Mouse (Mus musculus): Measurements from ENCODE around the gene Olfm3.

Olfm3 gene

GRCm38 (mm10) chr3:115080428-115081181 lies 176.7 kb downstream of the Olfm3 start:
- DNase-seq, result peak; percentile 76 to 77

DNA sequence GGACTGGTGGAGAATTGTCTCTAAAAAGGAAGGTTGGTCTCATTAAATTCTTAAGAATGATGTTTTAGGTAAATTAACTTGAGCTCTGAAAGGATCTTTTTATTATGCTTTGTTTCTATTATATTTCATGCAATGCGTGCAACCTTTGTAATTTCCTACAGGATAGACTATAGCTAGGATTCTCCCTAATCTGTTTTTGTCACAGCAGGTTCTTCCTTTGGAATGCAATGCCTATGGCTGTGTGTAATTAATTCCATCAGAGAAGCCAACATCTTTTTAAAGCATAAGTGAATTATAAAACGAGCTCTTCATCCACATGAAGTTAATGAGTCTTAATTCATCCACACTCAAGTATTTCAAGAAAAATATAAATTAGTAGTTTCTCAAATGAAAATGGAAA lies 177.5 kb downstream of the Olfm3 start:
- DNase-seq, result no peak

- DNase-seq, result no peak
These were observed 179.1 kb downstream of the Olfm3 start for GRCm38 (mm10) chr3:115082947-115083346.

DNA sequence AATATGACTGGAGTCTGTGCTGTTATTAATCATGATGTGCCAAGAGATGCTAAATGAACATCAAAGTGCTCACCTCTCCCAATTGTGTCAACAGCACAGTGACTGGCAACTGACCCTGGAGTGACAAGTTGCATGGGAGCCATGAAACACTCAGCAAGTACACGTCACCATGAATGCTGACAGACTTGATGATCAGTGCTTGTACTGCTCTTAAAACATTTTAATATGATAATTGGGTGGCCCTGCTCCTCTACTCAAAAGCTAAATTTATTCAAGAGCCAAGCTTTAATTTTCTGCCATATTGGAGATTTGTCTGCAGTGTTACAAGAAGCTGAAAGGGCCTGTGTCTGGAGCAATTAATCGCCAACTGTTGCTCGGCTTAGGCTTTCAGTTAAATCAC lies 184.4 kb downstream of the Olfm3 start:
- DNase-seq, result no peak

GRCm38 (mm10) chr3:115090670-115091069 lies 186.8 kb downstream of the Olfm3 start:
- DNase-seq, result no peak

DNA sequence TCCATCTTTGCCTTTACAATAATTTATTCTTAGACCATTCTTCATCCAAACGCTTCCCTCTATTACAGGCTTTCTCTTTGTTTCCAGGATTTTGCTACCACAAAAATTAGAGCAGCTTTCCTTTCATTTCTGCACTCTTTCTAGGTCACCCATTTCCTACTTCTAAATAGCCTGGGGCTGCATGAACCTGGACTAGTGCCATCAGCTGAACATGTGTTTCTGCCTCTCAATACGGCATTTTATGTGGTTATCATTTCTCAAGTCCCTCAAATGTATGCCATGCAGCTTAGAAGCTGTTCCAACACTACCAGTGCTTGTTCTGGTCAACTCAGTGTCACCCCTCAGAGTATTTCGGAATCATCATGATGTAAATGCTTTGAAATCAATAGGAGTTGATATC lies 191.6 kb downstream of the Olfm3 start:
- DNase-seq, result no peak

DNA sequence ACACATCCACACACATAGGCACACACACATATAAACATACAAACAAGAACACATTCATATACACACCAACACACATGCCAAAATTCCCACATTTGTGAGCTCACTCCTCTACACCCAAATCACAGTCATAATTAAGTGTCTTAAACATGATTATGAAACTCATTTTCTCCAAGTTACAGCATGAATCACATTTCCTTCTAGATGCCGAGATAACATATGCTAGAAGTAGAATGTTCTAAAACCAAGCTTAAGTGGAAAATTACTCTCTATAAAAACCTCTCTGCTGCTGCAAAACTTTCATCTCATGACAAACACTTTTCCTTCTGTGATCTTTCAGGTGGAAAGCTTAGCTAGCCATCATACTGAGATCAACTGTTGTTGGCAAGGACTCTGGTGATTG lies 195.7 kb downstream of the Olfm3 start:
- DNase-seq, result no peak

DNA sequence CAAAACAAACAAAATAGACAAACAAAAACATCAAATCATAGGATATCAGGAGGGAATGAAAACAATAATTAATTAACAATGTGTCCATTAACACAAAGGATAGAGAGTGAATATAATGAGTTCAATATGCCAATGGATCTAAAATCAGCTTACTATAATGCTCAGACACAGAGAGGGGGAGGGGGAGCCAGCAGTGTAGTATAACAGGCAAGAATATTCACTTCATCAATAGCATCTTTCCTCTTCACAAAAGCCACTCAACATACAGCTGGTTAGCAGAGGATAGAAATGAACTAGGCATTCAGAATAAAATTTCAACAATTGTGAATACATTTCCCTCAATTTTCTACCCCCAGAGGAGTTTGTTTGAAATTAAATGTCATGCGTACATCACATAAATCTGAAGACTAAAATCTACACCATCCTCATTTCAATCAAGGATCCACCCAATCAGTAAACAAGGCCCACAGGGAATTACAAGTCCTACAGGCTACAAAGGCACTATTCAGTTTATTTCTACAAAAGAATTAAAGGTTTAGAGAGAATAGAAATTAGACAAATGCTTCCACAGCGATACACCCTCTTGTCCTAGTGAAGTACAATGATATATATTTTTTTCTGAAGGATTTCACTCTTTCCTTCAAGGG lies 200.4 kb downstream of the Olfm3 start:
- no peak for DNase-seq

DNA sequence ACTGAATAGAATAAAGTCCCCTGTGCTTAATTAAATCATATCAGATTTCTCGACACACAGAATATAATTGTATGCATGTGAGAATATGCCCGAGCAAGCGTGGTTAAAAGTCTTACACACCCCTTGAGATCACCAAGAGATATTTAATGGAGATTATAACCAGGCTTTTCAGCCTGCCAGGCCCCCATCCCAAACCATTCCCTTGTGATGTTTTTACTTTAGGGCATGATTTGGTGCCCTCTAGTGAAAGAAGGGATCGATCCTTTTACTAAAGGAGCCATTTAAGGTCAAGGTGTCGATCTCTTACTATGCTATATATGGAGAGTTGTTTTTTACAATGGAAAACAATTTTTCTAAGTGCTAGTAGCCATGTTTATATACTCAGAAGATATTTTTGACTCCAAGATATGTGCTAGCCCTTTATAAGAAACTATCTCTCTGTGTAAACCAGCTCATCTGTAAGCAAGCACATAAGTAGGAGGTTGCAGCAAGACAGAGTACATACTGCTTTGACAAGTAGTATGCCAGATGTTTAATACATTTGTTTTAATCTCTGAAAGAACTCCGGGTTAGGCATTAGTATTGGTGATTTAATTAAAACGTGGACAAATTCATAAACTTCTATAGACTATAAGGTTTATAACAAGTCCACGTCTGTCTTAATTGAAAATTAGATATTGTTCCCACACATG lies 201.1 kb downstream of the Olfm3 start:
- DNase-seq, result no peak

- DNase-seq, result no peak
These were observed 241.8 kb downstream of the Olfm3 start for GRCm38 (mm10) chr3:115145722-115146121.

DNA sequence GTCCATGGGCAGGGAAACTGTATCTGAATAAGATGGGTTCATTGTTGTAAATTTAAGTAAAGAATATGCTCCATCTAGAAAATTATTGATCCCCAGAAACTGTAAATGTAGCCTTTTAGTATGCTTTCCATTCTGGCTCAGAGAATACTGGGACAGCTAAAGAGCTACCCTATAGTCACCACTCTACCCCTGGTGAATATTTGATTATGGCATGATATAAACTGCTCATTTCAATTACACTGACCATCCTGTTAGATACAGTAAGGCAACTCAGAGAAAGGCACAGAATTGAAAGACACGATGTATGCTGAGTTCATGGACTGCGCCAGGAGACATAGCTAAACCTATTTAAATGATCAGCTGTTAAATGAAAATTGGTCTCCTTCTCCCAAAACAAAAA lies 242.4 kb downstream of the Olfm3 start:
- no peak for DNase-seq

DNA sequence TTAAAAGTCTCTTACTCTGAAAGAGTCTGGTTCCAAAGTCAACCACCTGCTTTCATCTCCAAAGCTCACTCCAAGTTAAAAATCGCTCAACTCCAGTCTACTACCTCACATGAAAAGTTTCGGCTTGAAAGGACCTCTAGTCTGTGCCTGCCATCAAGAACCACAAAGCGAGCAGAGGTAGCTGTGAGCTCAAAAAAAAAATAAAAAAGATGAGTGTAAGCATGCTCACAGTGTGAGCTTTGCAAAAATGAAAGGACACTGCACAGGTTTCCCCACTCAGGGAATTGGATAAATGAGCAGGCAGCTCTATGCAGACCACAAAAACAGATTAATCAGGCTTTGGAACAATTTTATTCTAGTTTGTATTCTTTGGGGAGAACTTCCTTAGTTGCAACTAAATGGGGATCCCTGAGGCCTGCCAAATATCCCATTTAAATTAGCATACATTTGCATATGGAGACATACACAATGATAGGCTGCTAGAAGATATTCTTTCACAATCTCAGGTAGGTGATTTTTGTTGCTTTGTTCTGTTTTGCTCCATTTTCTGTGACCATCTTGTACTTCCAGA lies 255.1 kb downstream of the Olfm3 start:
- DNase-seq, result no peak

GRCm38 (mm10) chr3:115174625-115175024 lies 270.7 kb downstream of the Olfm3 start:
- DNase-seq, result no peak

Data from kidney, adult 8-10 months (tissue).